Mouse (Mus musculus): Measurements from ENCODE around the gene Sin3b. TPM values are rescaled to one million over a fixed set of nuclear protein-coding genes. Genes with fewer than 3 reads are reported as not detected.

Sin3b gene
- polyA plus RNA-seq, 1 experiment from 2014 or later = 153 TPM

DNA sequence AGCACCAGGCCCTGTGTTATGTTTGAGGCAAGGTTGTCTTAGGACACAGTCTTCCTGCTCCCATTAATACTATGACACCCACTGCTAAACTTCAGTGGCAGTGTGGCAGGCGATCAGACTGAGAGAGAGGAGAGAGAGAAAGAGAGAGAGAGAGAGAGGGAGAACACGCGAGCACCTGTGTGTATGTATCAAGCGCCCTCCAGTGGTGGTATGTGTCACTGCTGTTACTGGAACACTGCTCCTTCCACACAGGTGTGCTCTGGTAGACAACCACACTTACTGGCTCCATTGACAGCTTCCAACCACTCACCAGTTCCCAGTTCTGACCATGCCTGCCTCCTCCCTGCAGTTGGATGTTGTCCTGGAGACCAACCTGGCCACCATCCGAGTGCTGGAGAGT lies 23.0 kb downstream of the Sin3b start:
- ATAC-seq (replicated peaks; ENCODE audit: insufficient number of reproducible peaks, low FRiP score, low TSS enrichment) = no peak; the same call in 1 of the 2 replicates
- Histone ChIP-seq H3K4me1 (ENCODE audit: control insufficient read depth, insufficient read depth, low read length) (no peaks in the 10 kb centered on the region), H3K27me3 (ENCODE audit: control insufficient read depth, insufficient read depth, low read length) (no peaks in the 10 kb centered on the region), H3K36me3 (ENCODE audit: control insufficient read depth, insufficient read depth, low read length) (peaks cover 52% of the 10 kb centered on the region), H3K27ac (ENCODE audit: low read depth, low read length) (no peak overlapping the region), H3K9me3 (replicated peaks; ENCODE audit: control insufficient read depth, low read length) (no peaks in the 10 kb centered on the region), H3K9ac (ENCODE audit: low read depth, low read length) (no peak overlapping the region), H3K4me2 (no peak overlapping the region), H3K4me3 (ENCODE audit: low read depth, low read length) (no peak overlapping the region)
- WGBS (ENCODE audit: insufficient replicate concordance) = 46% methylated on average over 5 of the region's 5 CpGs

GRCm38 (mm10) chr8:72749846-72750245 lies 26.8 kb downstream of the Sin3b start:
- no peaks in the 10 kb centered on the region for H3K27me3 ChIP-seq (ENCODE audit: control insufficient read depth, insufficient read depth, low read length)
- no peak overlapping the region for H3K4me2 ChIP-seq
- no peaks in the 10 kb centered on the region for H3K9me3 ChIP-seq (replicated peaks; ENCODE audit: control insufficient read depth, low read length)
- H3K4me3 ChIP-seq (ENCODE audit: low read depth, low read length) = no peak overlapping the region
- peaks cover 52% of the 10 kb centered on the region for H3K36me3 ChIP-seq (ENCODE audit: control insufficient read depth, insufficient read depth, low read length)
- H3K4me1 ChIP-seq (ENCODE audit: control insufficient read depth, insufficient read depth, low read length) = no peaks in the 10 kb centered on the region
- H3K27ac ChIP-seq (ENCODE audit: low read depth, low read length) = no peak overlapping the region
- H3K9ac ChIP-seq (ENCODE audit: low read depth, low read length) = no peak overlapping the region
- ATAC-seq (replicated peaks; ENCODE audit: insufficient number of reproducible peaks, low FRiP score, low TSS enrichment) = no peak
- 89% methylated on average over 26 of the region's 26 CpGs for WGBS (ENCODE audit: insufficient replicate concordance)

- Histone ChIP-seq H3K27ac (ENCODE audit: low read depth, low read length) (no peak overlapping the region), H3K36me3 (ENCODE audit: control insufficient read depth, insufficient read depth, low read length) (peaks cover 51% of the 10 kb centered on the region), H3K4me2 (no peak overlapping the region), H3K4me1 (ENCODE audit: control insufficient read depth, insufficient read depth, low read length) (no peaks in the 10 kb centered on the region), H3K4me3 (ENCODE audit: low read depth, low read length) (no peak overlapping the region), H3K27me3 (ENCODE audit: control insufficient read depth, insufficient read depth, low read length) (no peaks in the 10 kb centered on the region), H3K9ac (ENCODE audit: low read depth, low read length) (no peak overlapping the region), H3K9me3 (replicated peaks; ENCODE audit: control insufficient read depth, low read length) (no peaks in the 10 kb centered on the region)
- no peak for ATAC-seq (replicated peaks; ENCODE audit: insufficient number of reproducible peaks, low FRiP score, low TSS enrichment)
- 96% methylated on average over 6 of the region's 6 CpGs for WGBS (ENCODE audit: insufficient replicate concordance)
Measured at GRCm38 (mm10) chr8:72750266-72750665, 27.2 kb downstream of the Sin3b start.

GRCm38 (mm10) chr8:72751126-72751525 lies 28.0 kb downstream of the Sin3b start:
- Histone ChIP-seq H3K36me3 (ENCODE audit: control insufficient read depth, insufficient read depth, low read length) (peaks cover 57% of the 10 kb centered on the region), H3K4me1 (ENCODE audit: control insufficient read depth, insufficient read depth, low read length) (no peaks in the 10 kb centered on the region), H3K27me3 (ENCODE audit: control insufficient read depth, insufficient read depth, low read length) (no peaks in the 10 kb centered on the region), H3K9me3 (replicated peaks; ENCODE audit: control insufficient read depth, low read length) (no peaks in the 10 kb centered on the region), H3K27ac (ENCODE audit: low read depth, low read length) (no peak overlapping the region), H3K4me3 (ENCODE audit: low read depth, low read length) (no peak overlapping the region), H3K9ac (ENCODE audit: low read depth, low read length) (no peak overlapping the region), H3K4me2 (no peak overlapping the region)
- no peak for ATAC-seq (replicated peaks; ENCODE audit: insufficient number of reproducible peaks, low FRiP score, low TSS enrichment)
- 90% methylated on average over 3 of the region's 3 CpGs for WGBS (ENCODE audit: insufficient replicate concordance)

- Histone ChIP-seq H3K4me3 (ENCODE audit: low read depth, low read length) (no peak overlapping the region), H3K27me3 (ENCODE audit: control insufficient read depth, insufficient read depth, low read length) (no peaks in the 10 kb centered on the region), H3K9me3 (replicated peaks; ENCODE audit: control insufficient read depth, low read length) (no peaks in the 10 kb centered on the region), H3K9ac (ENCODE audit: low read depth, low read length) (no peak overlapping the region), H3K36me3 (ENCODE audit: control insufficient read depth, insufficient read depth, low read length) (peaks cover 57% of the 10 kb centered on the region), H3K27ac (ENCODE audit: low read depth, low read length) (no peak overlapping the region), H3K4me1 (ENCODE audit: control insufficient read depth, insufficient read depth, low read length) (no peaks in the 10 kb centered on the region), H3K4me2 (no peak overlapping the region)
- WGBS (ENCODE audit: insufficient replicate concordance) = 69% methylated on average over 3 of the region's 3 CpGs
- ATAC-seq (replicated peaks; ENCODE audit: insufficient number of reproducible peaks, low FRiP score, low TSS enrichment) = no peak
Measured at GRCm38 (mm10) chr8:72752289-72752688, 29.2 kb downstream of the Sin3b start.

GRCm38 (mm10) chr8:72753165-72753564 lies 30.1 kb downstream of the Sin3b start:
- no peak overlapping the region for H3K4me3 ChIP-seq (ENCODE audit: low read depth, low read length)
- WGBS (ENCODE audit: insufficient replicate concordance) = 95% methylated on average over 9 of the region's 9 CpGs
- no peaks in the 10 kb centered on the region for H3K27me3 ChIP-seq (ENCODE audit: control insufficient read depth, insufficient read depth, low read length)
- H3K9me3 ChIP-seq (replicated peaks; ENCODE audit: control insufficient read depth, low read length) = no peaks in the 10 kb centered on the region
- ATAC-seq (replicated peaks; ENCODE audit: insufficient number of reproducible peaks, low FRiP score, low TSS enrichment) = no peak
- no peaks in the 10 kb centered on the region for H3K4me1 ChIP-seq (ENCODE audit: control insufficient read depth, insufficient read depth, low read length)
- H3K27ac ChIP-seq (ENCODE audit: low read depth, low read length) = no peak overlapping the region
- no peak overlapping the region for H3K9ac ChIP-seq (ENCODE audit: low read depth, low read length)
- peaks cover 53% of the 10 kb centered on the region for H3K36me3 ChIP-seq (ENCODE audit: control insufficient read depth, insufficient read depth, low read length)
- no peak overlapping the region for H3K4me2 ChIP-seq

DNA sequence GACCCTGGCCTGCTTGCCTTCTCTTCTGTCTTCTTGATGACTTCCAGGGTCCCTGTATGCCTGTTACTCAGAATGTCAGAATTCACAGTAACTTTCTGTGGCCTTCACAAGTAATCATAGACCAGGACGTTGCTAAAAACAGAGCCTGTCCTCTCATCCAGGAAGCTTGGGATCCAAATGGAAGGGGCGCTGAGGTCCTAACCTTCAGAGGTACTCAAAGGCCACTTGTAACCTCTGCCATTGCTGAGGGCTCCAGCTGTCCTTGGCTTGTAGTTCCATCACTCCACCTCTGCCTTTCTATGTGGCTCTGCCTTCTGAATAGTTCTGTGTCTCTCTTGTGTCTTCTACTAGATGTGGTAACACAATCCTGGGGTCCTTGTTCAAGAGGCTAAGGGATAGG lies 30.7 kb downstream of the Sin3b start:
- WGBS (ENCODE audit: insufficient replicate concordance) = 78% methylated on average over 2 of the region's 2 CpGs
- Histone ChIP-seq H3K9ac (ENCODE audit: low read depth, low read length) (no peak overlapping the region), H3K4me3 (ENCODE audit: low read depth, low read length) (no peak overlapping the region), H3K4me2 (no peak overlapping the region), H3K9me3 (replicated peaks; ENCODE audit: control insufficient read depth, low read length) (no peaks in the 10 kb centered on the region), H3K4me1 (ENCODE audit: control insufficient read depth, insufficient read depth, low read length) (no peaks in the 10 kb centered on the region), H3K36me3 (ENCODE audit: control insufficient read depth, insufficient read depth, low read length) (peaks cover 58% of the 10 kb centered on the region), H3K27me3 (ENCODE audit: control insufficient read depth, insufficient read depth, low read length) (no peaks in the 10 kb centered on the region), H3K27ac (ENCODE audit: low read depth, low read length) (no peak overlapping the region)
- no peak for ATAC-seq (replicated peaks; ENCODE audit: insufficient number of reproducible peaks, low FRiP score, low TSS enrichment)

DNA sequence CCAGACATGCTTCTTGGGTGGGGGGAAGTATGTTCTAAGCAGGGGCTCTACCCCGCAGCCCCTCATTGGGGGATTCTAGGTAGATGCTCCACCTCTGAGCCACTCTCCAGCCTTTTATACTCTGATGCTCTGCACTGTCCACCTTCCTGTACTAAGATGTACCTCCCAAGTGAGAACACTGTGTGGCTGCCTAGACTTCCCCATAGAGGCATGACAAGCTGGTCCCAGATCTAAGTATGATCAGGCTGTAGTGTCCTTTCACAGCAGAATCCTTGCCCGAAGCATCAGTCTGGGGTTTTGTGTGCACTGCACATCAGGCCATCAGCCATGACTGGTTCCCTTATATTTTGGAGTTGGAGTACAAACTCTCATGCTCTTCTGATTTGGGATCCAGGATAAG lies 32.9 kb downstream of the Sin3b start:
- H3K9me3 ChIP-seq (replicated peaks; ENCODE audit: control insufficient read depth, low read length) = no peaks in the 10 kb centered on the region
- peaks cover 41% of the 10 kb centered on the region for H3K36me3 ChIP-seq (ENCODE audit: control insufficient read depth, insufficient read depth, low read length)
- no peak overlapping the region for H3K4me3 ChIP-seq (ENCODE audit: low read depth, low read length)
- H3K27ac ChIP-seq (ENCODE audit: low read depth, low read length) = no peak overlapping the region
- WGBS (ENCODE audit: insufficient replicate concordance) = 92% methylated on average over 2 of the region's 2 CpGs
- H3K9ac ChIP-seq (ENCODE audit: low read depth, low read length) = no peak overlapping the region
- no peak for ATAC-seq (replicated peaks; ENCODE audit: insufficient number of reproducible peaks, low FRiP score, low TSS enrichment)
- H3K27me3 ChIP-seq (ENCODE audit: control insufficient read depth, insufficient read depth, low read length) = no peaks in the 10 kb centered on the region
- no peak overlapping the region for H3K4me2 ChIP-seq
- no peaks in the 10 kb centered on the region for H3K4me1 ChIP-seq (ENCODE audit: control insufficient read depth, insufficient read depth, low read length)

DNA sequence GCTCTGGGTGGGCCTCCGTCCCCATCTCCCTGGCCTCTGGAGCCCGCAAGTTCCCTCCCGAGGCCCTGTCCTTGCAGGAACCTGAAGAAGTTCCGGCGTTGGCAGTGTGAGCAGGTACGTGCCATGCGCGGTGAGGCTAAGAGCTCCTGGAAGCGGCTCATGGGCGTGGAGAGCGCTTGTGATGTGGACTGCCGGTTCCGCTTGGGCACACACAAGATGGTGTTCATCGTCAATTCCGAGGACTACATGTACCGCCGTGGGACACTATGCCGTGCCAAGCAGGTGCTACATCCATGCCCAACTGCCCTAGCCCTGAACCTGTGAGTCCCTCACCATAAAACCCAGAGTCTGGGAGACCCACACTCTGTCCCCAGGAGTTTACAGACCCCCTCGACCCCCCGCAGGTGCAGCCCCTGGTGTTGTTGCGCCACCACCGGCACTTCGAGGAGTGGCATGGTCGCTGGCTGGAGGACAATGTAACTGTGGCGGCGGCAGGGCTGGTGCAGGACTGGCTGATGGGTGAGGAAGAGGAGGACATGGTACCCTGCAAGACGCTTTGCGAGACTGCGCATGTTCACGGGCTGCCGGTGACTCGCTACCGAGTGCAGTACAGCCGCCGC lies 33.8 kb downstream of the Sin3b start:
- 95% methylated on average over 35 of the region's 35 CpGs for WGBS (ENCODE audit: insufficient replicate concordance)
- H3K4me2 ChIP-seq = no peak overlapping the region

More for the DNA sequence above, 33.8 kb downstream of the Sin3b start:
- H3K4me1 ChIP-seq (ENCODE audit: control insufficient read depth, insufficient read depth, low read length) = no peaks in the 10 kb centered on the region
- H3K27me3 ChIP-seq (ENCODE audit: control insufficient read depth, insufficient read depth, low read length) = no peaks in the 10 kb centered on the region
- H3K4me3 ChIP-seq (ENCODE audit: low read depth, low read length) = no peak overlapping the region
- no peaks in the 10 kb centered on the region for H3K9me3 ChIP-seq (replicated peaks; ENCODE audit: control insufficient read depth, low read length)
- H3K27ac ChIP-seq (ENCODE audit: low read depth, low read length) = no peak overlapping the region
- ATAC-seq (replicated peaks; ENCODE audit: insufficient number of reproducible peaks, low FRiP score, low TSS enrichment) = no peak
- no peak overlapping the region for H3K9ac ChIP-seq (ENCODE audit: low read depth, low read length)
- peaks cover 36% of the 10 kb centered on the region for H3K36me3 ChIP-seq (ENCODE audit: control insufficient read depth, insufficient read depth, low read length)

Measured in heart, embryonic 11.5 days (tissue).